Mouse (Mus musculus) lung, postnatal 36 days (tissue): ENCODE results near the gene Krt2.

ENCODE experiments used
- DNase-seq: peaks from one replicate; pipeline ENCODE4 v3.0.0; 2022; ENCODE audit warnings: mixed read lengths

Gene Krt2

GRCm38 (mm10) chr15:101817875-101818274 is at the start of gene Krt2:
Gene Krt2, minus strand, starts transcription at chr15:101818169.
- no peak for DNase-seq

- no peak for DNase-seq
Measured at GRCm38 (mm10) chr15:101866754-101867153, 48.8 kb upstream of the Krt2 start.

- no peak for DNase-seq
Measured at GRCm38 (mm10) chr15:101860421-101861130, 42.6 kb upstream of the Krt2 start.

- peak; percentile 44 for DNase-seq
Measured at GRCm38 (mm10) chr15:101859735-101860170, 41.8 kb upstream of the Krt2 start.

GRCm38 (mm10) chr15:101858673-101859425 is 40.9 kb upstream of the Krt2 start:
- DNase-seq: no peak

GRCm38 (mm10) chr15:101856696-101857095 is 38.7 kb upstream of the Krt2 start:
- no peak for DNase-seq

- no peak for DNase-seq
Measured at GRCm38 (mm10) chr15:101855732-101856131, 37.8 kb upstream of the Krt2 start.

GRCm38 (mm10) chr15:101854294-101854693 is 36.3 kb upstream of the Krt2 start:
- no peak for DNase-seq

GRCm38 (mm10) chr15:101852571-101852970 is 34.6 kb upstream of the Krt2 start:
- no peak for DNase-seq

- no peak for DNase-seq
Measured at GRCm38 (mm10) chr15:101850694-101851093, 32.7 kb upstream of the Krt2 start, which contains the start of gene Krt1. Gene Krt1, minus strand, starts transcription at chr15:101850794.

- peak; percentile 21 for DNase-seq
Measured at GRCm38 (mm10) chr15:101845971-101846403, 28.0 kb upstream of the Krt2 start.

GRCm38 (mm10) chr15:101843192-101843591 is 25.2 kb upstream of the Krt2 start:
- no peak for DNase-seq

- no peak for DNase-seq
Measured at GRCm38 (mm10) chr15:101834784-101835328, 16.9 kb upstream of the Krt2 start.

- no peak for DNase-seq
Measured at GRCm38 (mm10) chr15:101833131-101833530, 15.2 kb upstream of the Krt2 start.

GRCm38 (mm10) chr15:101829441-101829840 is 11.5 kb upstream of the Krt2 start:
- DNase-seq: no peak

- DNase-seq: no peak
Measured at GRCm38 (mm10) chr15:101821786-101822185, 3.8 kb upstream of the Krt2 start.

GRCm38 (mm10) chr15:101803052-101803822 is 14.7 kb downstream of the Krt2 start:
- DNase-seq: no peak

- no peak for DNase-seq
Measured at GRCm38 (mm10) chr15:101802296-101802835, 15.6 kb downstream of the Krt2 start, which contains the start of gene Krt73. Gene Krt73, minus strand, starts transcription at chr15:101802346.

- DNase-seq: no peak
Measured at GRCm38 (mm10) chr15:101790867-101791266, 27.1 kb downstream of the Krt2 start.

GRCm38 (mm10) chr15:101786360-101786759 is 31.6 kb downstream of the Krt2 start, which contains the start of gene Krt72:
Gene Krt72, minus strand, starts transcription at chr15:101786460.
- DNase-seq: no peak

- DNase-seq: peak; percentile 32
Measured at GRCm38 (mm10) chr15:101773420-101773819, 44.5 kb downstream of the Krt2 start.

- DNase-seq: peak; percentile 94
Measured at GRCm38 (mm10) chr15:101772711-101773081, 45.3 kb downstream of the Krt2 start.
